Mouse (Mus musculus) kidney, embryonic 16.5 days (tissue): ENCODE data around the gene Alpi. TPM values are rescaled to one million over a fixed set of nuclear protein-coding genes. Genes with fewer than 3 reads are reported as not detected.

Experiments
- ATAC-seq: fragments of 200-750 bp; cut with Nextera tagmentation; 2 replicates; pipeline ENCODE4 v1.8.0; 2017; ENCODE audit warnings: moderate TSS enrichment; ENCODE audit not compliant: low FRiP score, low TSS enrichment
- H3K27ac ChIP-seq: fragments of 300-500 bp; sonication (generic); 2 replicates; pipeline ENCODE4 v1.5.1; 2014; ENCODE audit warnings: low read length
- H3K27me3 ChIP-seq: fragments of 300-500 bp; sonication (generic); 2 replicates; pipeline ENCODE4 v1.6.1; 2014; ENCODE audit warnings: low read length, control low read depth, mixed read lengths; ENCODE audit not compliant: insufficient read depth
- H3K36me3 ChIP-seq: fragments of 300-500 bp; sonication (generic); 2 replicates; pipeline ENCODE4 v1.6.1; 2014; ENCODE audit warnings: low read length, control low read depth, mixed read lengths; ENCODE audit not compliant: insufficient read depth
- H3K4me1 ChIP-seq: fragments of 300-500 bp; sonication (generic); 2 replicates; pipeline ENCODE4 v1.6.1; 2014; ENCODE audit warnings: low read length, control low read depth, mixed read lengths; ENCODE audit not compliant: insufficient read depth
- H3K4me2 ChIP-seq: fragments of 300-500 bp; sonication (generic); replicated peaks from 2 replicates; pipeline ENCODE4 v1.6.1; 2014; ENCODE audit warnings: low read depth, low read length
- H3K4me3 ChIP-seq: fragments of 300-500 bp; sonication (generic); 2 replicates; pipeline ENCODE4 v1.5.1; 2014; ENCODE audit warnings: mild to moderate bottlenecking, low read length
- H3K9ac ChIP-seq: fragments of 300-500 bp; sonication (generic); replicated peaks from 2 replicates; pipeline ENCODE4 v1.6.1; 2014; ENCODE audit warnings: low read length
- H3K9me3 ChIP-seq: fragments of 300-500 bp; sonication (generic); 2 replicates; pipeline ENCODE4 v1.6.1; 2016; ENCODE audit warnings: low read length, control low read depth
- WGBS: fragments of 180-500 bp; shearing (Covaris S2); extraction: QIAGEN DNeasy Blood & Tissue Kit; methylation state at CpG from one replicate; pipeline ENCODE4 v1.1.7; 2014; 5-methylcytosine and 5-hydroxymethylcytosine counted together
- polyA plus RNA-seq: library from polyadenylated mRNA; unstranded; fragments of >200 nt; fragmentation: Nextera tagmentation; extraction: Ambion mirVana; gene quantifications from 2 replicates; pipeline ENCODE4 v1.2.1, GENCODE M21; 2015

Alpi gene
- polyA plus RNA-seq, 1 experiment from 2014 or later = 0.06 TPM

- no peak overlapping the region for H3K4me2 ChIP-seq
- no peaks in the 10 kb centered on the region for H3K36me3 ChIP-seq
- no peak overlapping the region for H3K4me3 ChIP-seq
- H3K9ac ChIP-seq = no peak overlapping the region
- H3K27ac ChIP-seq = no peak overlapping the region
- ATAC-seq = no peak
- H3K9me3 ChIP-seq = no peaks in the 10 kb centered on the region
- no peaks in the 10 kb centered on the region for H3K27me3 ChIP-seq
- no peaks in the 10 kb centered on the region for H3K4me1 ChIP-seq
- 86% methylated on average over 4 of the region's 4 CpGs for WGBS
Measured at GRCm38 (mm10) chr1:87108564-87108963, 7.2 kb upstream of the Alpi start.

DNA sequence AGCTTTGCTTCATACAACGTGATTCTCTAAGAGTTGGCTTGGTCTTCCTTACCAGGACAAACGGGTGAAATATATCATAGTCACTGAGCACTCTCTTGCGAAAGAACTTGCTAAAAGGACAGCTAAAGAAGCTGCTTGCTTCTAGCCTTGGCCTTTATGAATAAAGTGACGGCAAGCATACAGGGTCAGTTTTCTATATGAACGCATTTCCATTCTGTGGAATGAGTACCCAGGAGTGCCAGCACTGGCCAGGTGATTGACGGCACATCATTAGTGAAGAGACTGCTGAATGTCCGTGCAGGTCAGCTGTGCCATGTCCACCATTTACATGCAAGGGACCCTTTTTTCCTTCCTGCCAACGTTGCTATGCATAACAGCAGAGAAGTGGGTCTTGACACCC lies 5.1 kb upstream of the Alpi start:
- Histone ChIP-seq H3K4me2 (no peak overlapping the region), H3K9me3 (no peaks in the 10 kb centered on the region), H3K4me3 (no peak overlapping the region), H3K27ac (no peak overlapping the region), H3K27me3 (no peaks in the 10 kb centered on the region), H3K4me1 (no peaks in the 10 kb centered on the region), H3K36me3 (no peaks in the 10 kb centered on the region), H3K9ac (no peak overlapping the region)
- ATAC-seq = no peak
- 81% methylated on average over 8 of the region's 8 CpGs for WGBS

- Histone ChIP-seq H3K4me2 (no peak overlapping the region), H3K27ac (no peak overlapping the region), H3K27me3 (no peaks in the 10 kb centered on the region), H3K9ac (no peak overlapping the region), H3K36me3 (no peaks in the 10 kb centered on the region), H3K4me1 (no peaks in the 10 kb centered on the region), H3K4me3 (no peak overlapping the region), H3K9me3 (no peaks in the 10 kb centered on the region)
- ATAC-seq = no peak
- WGBS = 85% methylated on average over 1 of the region's 1 CpGs
Measured at GRCm38 (mm10) chr1:87103936-87104335, 2.5 kb upstream of the Alpi start.

DNA sequence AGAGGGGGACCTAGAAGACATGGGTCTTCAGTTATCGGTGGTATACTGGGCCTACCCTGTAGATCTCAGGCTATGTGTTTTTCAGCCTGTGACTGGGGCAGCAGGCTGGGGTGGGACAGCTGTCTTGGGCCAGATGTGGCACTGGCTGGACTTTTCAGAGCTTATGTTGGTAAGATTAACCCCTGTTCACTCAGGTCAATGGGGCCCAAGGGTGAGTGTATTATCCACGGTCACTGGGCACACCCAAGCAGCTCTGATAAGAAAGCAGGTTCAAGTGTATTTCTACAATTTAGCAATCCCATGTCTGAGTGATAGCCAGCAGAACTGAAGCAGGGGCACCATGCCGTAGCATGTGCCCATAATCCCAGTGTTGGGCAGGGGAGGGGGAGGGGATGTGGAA lies 708 bp upstream of the Alpi start:
- WGBS = 78% methylated on average over 3 of the region's 3 CpGs
- no peak overlapping the region for H3K9ac ChIP-seq
- no peaks in the 10 kb centered on the region for H3K36me3 ChIP-seq
- H3K4me1 ChIP-seq = no peaks in the 10 kb centered on the region
- no peak overlapping the region for H3K4me3 ChIP-seq
- no peak for ATAC-seq
- H3K4me2 ChIP-seq = no peak overlapping the region
- H3K27ac ChIP-seq = no peak overlapping the region
- no peaks in the 10 kb centered on the region for H3K9me3 ChIP-seq
- no peaks in the 10 kb centered on the region; the same call in 1 of the 2 replicates for H3K27me3 ChIP-seq

GRCm38 (mm10) chr1:87098358-87098975 lies 2.9 kb downstream of the Alpi start:
- Histone ChIP-seq H3K27me3 (no peaks in the 10 kb centered on the region; the same call in 1 of the 2 replicates), H3K9me3 (no peaks in the 10 kb centered on the region), H3K4me3 (no peak overlapping the region), H3K27ac (no peak overlapping the region), H3K9ac (0 out of 2 replicates have a peak overlapping the region, but pooled peaks have one; percentile 29), H3K4me1 (no peaks in the 10 kb centered on the region), H3K36me3 (no peaks in the 10 kb centered on the region), H3K4me2 (peak overlapping the region; percentile 35)
- WGBS = 15% methylated on average over 30 of the region's 30 CpGs
- ATAC-seq = peak; percentile 91; the same call in 1 of the 2 replicates

- Histone ChIP-seq H3K27me3 (no peaks in the 10 kb centered on the region; the same call in 1 of the 2 replicates), H3K4me1 (no peaks in the 10 kb centered on the region), H3K36me3 (no peaks in the 10 kb centered on the region), H3K9ac (no peak overlapping the region), H3K9me3 (no peaks in the 10 kb centered on the region), H3K4me3 (no peak overlapping the region), H3K4me2 (no peak overlapping the region), H3K27ac (no peak overlapping the region)
- ATAC-seq = no peak
- WGBS = 73% methylated on average over 8 of the region's 8 CpGs
Measured at GRCm38 (mm10) chr1:87095642-87096041, 5.8 kb downstream of the Alpi start.

DNA sequence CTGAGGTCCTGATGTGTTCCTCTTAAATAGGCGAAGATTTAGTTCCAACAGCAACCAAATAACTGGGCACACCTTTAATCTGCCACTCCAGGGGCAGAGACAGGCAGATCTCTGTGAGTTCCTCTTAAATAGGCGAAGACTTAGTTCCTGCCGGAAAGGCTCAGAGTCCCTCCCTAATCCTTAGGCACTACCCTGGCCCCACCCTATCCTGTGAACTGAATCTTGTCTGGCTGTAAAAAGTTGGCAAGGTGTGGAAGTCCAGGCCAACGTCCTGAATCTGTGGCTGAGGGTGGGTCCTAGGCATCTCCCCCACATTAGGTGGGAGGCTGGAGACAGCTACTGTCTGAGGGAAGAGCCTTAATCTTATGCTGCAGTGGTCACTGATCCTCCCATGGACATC lies 11.6 kb downstream of the Alpi start, which contains the start of gene Alppl2:
Gene Alppl2 (minus strand): TSS at position 101 of the 400 bp plus-strand sequence.
- WGBS = 74% methylated on average over 4 of the region's 4 CpGs
- no peak within 1 kb of the TSS for H3K9ac ChIP-seq
- no peaks in the 10 kb centered on the region for H3K4me1 ChIP-seq
- H3K9me3 ChIP-seq = no peaks in the 10 kb centered on the region; the same call in 1 of the 2 replicates
- H3K36me3 ChIP-seq = no peaks in the 10 kb centered on the region
- H3K4me2 ChIP-seq = no peak within 1 kb of the TSS
- ATAC-seq = no peak
- no peaks in the 10 kb centered on the region for H3K27me3 ChIP-seq
- no peak within 1 kb of the TSS for H3K27ac ChIP-seq
- H3K4me3 ChIP-seq = no peak within 1 kb of the TSS

DNA sequence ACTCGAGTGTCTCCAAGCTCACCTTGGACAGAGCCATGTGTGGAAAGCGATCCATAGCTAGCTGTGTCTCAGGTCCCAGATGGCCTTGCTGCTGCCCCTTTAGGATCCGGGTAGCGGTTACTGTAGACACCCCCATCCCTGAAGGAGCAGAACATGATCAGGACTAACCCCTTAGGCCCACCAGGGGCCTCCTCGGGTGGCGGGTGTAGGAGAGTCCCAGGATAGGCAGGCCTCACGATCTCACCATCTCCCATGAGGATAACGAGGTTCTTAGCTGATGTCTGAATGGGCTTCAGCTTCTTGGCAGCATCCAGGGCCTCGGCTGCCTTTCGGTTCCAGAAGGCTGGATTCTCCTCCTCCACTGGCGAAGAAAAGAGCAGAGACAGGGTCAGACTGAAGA lies 12.2 kb downstream of the Alpi start:
- Histone ChIP-seq H3K27ac (no peak overlapping the region), H3K4me3 (no peak overlapping the region), H3K9ac (no peak overlapping the region), H3K4me2 (no peak overlapping the region), H3K4me1 (no peaks in the 10 kb centered on the region), H3K9me3 (no peaks in the 10 kb centered on the region; the same call in 1 of the 2 replicates), H3K36me3 (no peaks in the 10 kb centered on the region), H3K27me3 (no peaks in the 10 kb centered on the region)
- WGBS = 94% methylated on average over 11 of the region's 11 CpGs
- ATAC-seq = no peak

- WGBS = 68% methylated on average over 17 of the region's 17 CpGs
- Histone ChIP-seq H3K27me3 (no peaks in the 10 kb centered on the region), H3K27ac (no peak overlapping the region), H3K9ac (no peak overlapping the region), H3K9me3 (no peaks in the 10 kb centered on the region; the same call in 1 of the 2 replicates), H3K36me3 (no peaks in the 10 kb centered on the region), H3K4me1 (no peaks in the 10 kb centered on the region), H3K4me3 (no peak overlapping the region), H3K4me2 (no peak overlapping the region)
- no peak for ATAC-seq
Measured at GRCm38 (mm10) chr1:87086964-87087363, 14.4 kb downstream of the Alpi start.

GRCm38 (mm10) chr1:87086196-87086595 lies 15.2 kb downstream of the Alpi start:
- H3K4me3 ChIP-seq = no peak overlapping the region
- no peaks in the 10 kb centered on the region for H3K4me1 ChIP-seq
- no peaks in the 10 kb centered on the region for H3K36me3 ChIP-seq
- H3K27me3 ChIP-seq = no peaks in the 10 kb centered on the region
- no peaks in the 10 kb centered on the region; the same call in 1 of the 2 replicates for H3K9me3 ChIP-seq
- 56% methylated on average over 4 of the region's 4 CpGs for WGBS
- no peak overlapping the region for H3K9ac ChIP-seq
- H3K4me2 ChIP-seq = no peak overlapping the region
- ATAC-seq = no peak
- no peak overlapping the region for H3K27ac ChIP-seq
